Mouse (Mus musculus) adrenal gland, postnatal 25 days (tissue): ENCODE measurements around the gene Mapre1. TPM values are rescaled to one million over a fixed set of nuclear protein-coding genes. Genes with fewer than 3 reads are reported as not detected.
"Not testable (repeated sequence)": the region's sequence is repeated elsewhere in the genome, so short reads cannot be mapped to it uniquely, and the experiment has no call there.

Experiments
- DNase-seq: peaks from one replicate; pipeline ENCODE4 v3.0.0; 2021; ENCODE audit warnings: mixed read lengths
- long read RNA-seq: library from polyadenylated mRNA; stranded (forward); transcript quantifications from one replicate; pipeline ENCODE4 v2.0.0, GENCODE M21; 2021
- total RNA-seq: library from RNA; stranded (reverse); gene quantifications from 2 replicates; pipeline ENCODE4 v1.2.3, GENCODE M21; 2021

Gene Mapre1
- total RNA-seq, result 66.2 and 108 TPM in 2 replicates
- long read RNA-seq, full-length matches to known transcripts, result 122 of 142 reads
- long read RNA-seq, partial matches to known transcripts, result 4 of 142 reads
- long read RNA-seq, other reads (novel, unspliced or antisense), result 16 of 142 reads

DNA sequence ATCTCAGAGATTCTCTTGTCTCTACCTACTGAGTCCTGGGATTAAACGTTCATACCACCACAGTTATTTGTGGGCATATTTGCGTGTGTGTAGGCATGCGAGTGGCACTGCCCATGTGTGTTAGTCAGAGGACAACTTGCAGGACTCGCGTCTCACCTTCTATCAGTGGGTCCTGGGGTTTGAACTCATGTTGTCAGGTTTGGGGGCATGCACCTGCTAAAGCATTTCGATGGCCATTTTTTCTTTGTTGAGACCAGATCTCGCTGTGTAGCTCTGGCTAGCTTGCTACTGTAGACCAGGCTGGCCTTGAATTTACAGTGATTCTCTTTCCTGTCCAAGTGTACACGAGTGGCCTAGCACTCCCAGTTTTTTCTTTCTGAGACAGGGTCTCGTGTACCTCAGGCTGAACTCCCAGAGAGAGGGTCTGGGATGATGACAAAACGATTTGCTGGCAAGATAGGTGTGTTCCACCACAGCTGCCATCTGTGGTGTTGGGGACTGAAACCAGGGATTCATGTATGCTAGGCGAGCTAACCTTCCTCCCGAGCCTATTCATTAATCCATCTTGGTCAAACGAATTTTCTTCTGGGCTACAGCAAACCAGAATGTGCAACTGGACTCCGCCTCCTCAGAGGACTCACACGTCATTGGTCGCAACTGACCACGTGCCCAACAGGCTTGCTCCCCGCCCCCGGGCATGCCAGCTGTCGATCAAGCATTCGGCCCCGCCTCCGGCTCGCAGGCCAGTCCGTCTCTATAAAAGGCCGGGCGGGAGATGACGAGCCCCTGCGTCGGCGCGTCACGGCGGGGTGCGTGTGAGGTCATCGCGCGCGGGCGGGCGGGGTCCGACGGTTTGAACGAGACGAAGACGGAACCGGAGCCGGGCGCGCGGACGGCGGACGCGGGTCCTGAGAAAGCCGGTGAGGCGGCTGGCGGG lies at the start of gene Mapre1:
Gene Mapre1 (plus strand): TSS at position 775 of the 937 bp plus-strand sequence.
- DNase-seq, result peak; percentile 100

GRCm38 (mm10) chr2:153693413-153693812 lies 47.7 kb upstream of the Mapre1 start:
- DNase-seq, result not testable (repeated sequence)

- peak; percentile 71 for DNase-seq
Measured at GRCm38 (mm10) chr2:153694462-153695085, 46.5 kb upstream of the Mapre1 start.

GRCm38 (mm10) chr2:153696352-153696751 lies 44.7 kb upstream of the Mapre1 start, which contains the start of gene Dnmt3c:
TSS of gene Dnmt3c (plus strand) at chr2:153696652.
- DNase-seq, result no peak

GRCm38 (mm10) chr2:153703389-153703788 lies 37.7 kb upstream of the Mapre1 start:
- no peak for DNase-seq

DNA sequence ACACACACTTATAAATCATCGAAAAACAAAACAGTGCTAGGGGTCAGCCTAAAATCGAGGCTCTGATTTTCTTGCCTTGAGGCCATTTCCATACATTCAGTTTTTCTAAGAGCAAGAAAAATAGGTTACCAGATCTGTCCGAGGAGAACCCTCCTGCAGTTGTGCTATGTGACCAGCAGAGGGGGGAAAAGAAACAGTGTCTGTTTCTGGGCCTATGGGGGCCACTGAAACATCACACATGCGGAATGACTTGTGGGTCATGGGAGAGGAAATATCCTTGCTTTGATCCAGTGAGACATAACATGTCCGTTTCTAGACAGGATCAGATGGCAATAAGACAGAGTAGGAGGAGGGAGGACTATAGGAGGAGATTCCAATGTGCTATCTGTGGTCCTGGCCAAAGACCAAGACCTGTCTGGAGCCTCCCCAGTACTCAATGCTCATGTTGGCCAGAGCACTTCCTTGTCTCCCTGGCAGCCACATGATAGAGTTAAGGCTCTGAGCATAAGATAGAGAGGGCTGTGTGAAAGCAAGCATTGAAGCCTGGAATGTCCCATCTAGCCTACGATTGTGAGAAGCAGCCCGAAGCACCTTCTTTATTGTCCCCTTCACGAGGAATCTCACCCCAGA lies 30.3 kb upstream of the Mapre1 start:
- DNase-seq, result no peak

GRCm38 (mm10) chr2:153712646-153713091 lies 28.4 kb upstream of the Mapre1 start:
- DNase-seq, result no peak

GRCm38 (mm10) chr2:153713227-153713626 lies 27.8 kb upstream of the Mapre1 start:
- DNase-seq, result peak; percentile 35

- not testable (repeated sequence) for DNase-seq
Measured at GRCm38 (mm10) chr2:153717861-153718260, 23.2 kb upstream of the Mapre1 start.

- DNase-seq, result no peak
Measured at GRCm38 (mm10) chr2:153723098-153723497, 18.0 kb upstream of the Mapre1 start.

DNA sequence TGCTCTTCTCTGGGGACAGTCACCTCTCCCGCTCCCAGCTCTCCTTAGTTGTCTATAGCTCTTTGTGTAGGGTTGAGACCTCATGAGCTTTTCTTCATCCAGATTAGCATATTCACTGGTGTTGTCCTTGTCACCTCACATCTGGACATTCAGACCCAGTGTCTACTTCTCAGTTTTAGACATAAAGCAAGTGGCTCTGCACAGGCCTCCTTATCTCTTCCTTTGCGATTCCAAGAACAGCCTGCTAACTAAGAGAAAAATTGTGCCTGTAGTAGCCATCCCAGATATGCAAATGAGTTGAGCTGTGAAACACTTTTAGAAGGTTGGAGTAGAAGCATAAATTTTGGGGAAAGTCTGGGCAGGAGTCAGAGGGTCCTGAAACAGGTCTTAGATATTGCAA lies 16.6 kb upstream of the Mapre1 start:
- no peak for DNase-seq

DNA sequence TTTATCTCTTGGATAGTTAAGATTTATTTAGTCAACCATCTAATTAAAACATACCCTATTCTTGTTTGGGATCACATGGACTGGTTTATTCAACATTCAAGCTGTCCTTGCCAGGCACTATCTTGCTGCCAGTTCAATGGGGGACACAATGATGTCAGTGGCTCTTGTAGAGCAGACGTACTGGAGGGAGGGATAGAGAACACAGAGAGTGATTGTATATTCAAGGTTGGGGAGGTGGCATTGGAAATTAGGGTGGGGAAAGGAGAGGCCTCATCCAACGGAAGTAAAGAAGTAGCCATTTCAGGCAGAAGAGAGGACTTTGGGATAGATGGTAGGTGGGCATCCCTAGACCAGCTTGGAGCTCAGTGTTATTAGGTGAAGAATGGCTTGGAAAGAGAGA lies 16.2 kb upstream of the Mapre1 start:
- DNase-seq, result no peak

DNA sequence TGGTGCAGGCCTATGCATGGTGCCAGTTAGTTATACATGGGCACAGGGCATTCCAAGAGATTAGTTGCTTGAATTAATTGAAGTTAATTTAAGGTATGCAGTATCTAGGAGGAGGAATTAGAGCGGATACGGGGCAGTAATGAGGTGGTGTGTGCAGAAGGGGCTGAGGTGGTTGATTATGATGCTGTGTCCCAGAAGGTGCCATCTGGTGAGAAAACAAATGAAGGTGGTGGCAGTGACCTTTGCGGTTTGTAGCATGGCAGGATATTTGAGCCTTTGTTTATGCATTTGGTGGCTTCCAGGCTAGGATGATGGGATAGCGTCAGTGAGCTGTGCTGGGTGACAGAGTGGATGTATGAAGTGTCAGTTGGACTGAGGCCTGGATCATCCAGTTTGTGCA lies 15.8 kb upstream of the Mapre1 start:
- DNase-seq, result no peak

- no peak for DNase-seq
Measured at GRCm38 (mm10) chr2:153734033-153734432, 7.0 kb upstream of the Mapre1 start.

DNA sequence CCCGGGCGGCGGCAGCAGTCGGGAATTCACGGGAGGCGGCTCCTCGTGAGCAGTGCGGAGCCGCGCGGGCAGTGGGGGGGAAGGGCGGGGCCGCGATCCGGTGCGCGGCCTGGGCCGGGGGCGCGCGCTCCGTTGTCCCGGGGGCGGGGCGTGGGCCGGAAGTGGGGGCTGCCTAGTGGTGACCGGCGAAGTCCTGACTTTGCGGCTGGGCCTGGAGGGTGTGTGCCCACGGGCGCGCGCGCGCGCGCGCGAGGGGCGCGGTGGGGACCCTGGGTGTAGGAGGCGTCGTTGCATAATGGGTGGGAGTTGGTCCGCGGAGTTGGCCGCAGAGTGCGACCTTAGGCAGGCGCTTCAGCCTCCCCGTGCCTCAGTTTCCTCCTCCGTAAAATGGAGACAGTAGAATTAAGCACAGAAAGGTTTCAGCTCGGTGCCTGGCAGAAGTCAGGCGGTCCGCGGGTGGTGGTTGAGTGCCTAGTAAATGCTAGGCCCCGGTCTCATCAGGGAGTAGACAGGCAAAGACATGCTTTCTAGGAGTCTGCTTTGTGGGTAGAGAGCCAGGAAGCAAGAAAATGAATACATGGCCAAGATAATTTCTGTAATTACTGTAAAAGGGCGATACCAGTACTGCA lies 477 bp downstream of the Mapre1 start:
- peak; percentile 84 for DNase-seq

GRCm38 (mm10) chr2:153747994-153748393 lies 6.9 kb downstream of the Mapre1 start:
- no peak for DNase-seq

DNA sequence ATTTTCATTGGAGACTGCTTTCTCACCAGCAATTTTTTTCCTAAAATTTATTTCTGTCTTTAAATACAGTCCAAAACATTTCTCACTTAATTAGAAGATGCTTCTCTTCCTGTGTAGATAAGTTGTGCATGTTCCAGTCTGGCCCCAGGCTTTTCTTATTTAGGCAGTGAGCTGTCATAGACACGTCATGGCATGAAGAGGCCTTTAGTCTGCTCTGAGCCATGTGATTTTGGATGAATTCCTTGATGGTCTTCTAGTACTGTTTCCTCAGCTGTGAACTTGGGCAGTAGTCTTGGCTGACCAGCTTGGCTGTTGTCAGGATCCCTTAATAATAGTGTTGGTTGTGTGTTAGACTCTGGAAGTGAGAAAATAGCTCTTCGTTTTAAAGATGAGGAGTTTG lies 9.3 kb downstream of the Mapre1 start:
- no peak for DNase-seq

DNA sequence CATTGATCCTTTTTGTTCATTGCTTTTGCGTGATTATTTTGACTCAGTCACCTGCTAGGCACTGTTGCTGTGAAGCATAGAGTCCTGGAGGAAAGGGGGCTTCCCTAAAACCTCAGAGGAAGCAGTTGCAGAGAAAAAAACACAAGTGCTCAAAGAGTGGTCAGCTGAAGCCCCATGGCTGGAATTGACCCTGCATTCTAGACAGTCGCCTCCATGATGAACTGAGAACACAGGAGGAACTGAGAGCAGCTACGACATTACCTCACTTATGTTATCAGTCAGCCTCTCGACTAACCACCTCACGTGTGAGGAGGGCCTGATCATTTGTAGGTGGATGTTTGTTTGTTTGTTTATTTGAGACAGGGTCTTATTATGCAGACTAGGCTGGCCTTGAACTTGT lies 21.0 kb downstream of the Mapre1 start:
- no peak for DNase-seq

GRCm38 (mm10) chr2:153767484-153767883 lies 26.4 kb downstream of the Mapre1 start:
- no peak for DNase-seq

DNA sequence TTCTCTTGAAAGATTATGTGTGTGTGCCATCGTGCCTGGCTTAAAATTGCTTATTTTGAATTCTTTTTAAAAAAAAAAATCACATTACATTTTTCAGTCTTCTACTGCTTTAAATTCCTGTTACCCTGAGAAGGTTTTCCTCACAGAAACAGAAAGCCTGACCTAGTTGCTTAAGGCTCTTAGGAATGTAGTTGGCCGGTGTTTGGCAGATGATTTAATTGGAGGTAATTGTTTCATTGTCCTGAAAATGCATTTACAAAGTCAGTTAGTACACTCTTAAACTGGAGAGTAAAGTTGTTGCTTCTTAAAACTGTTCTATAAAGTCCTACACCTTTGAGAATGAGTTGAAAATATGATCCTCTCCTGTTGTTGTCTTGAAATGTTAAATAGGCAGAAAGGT lies 27.8 kb downstream of the Mapre1 start:
- no peak for DNase-seq

GRCm38 (mm10) chr2:153772950-153773349 lies 31.9 kb downstream of the Mapre1 start:
- DNase-seq, result no peak

GRCm38 (mm10) chr2:153775472-153775871 lies 34.4 kb downstream of the Mapre1 start:
- no peak for DNase-seq
